Mouse (Mus musculus) small intestine, adult 2 months (tissue): Measurements from ENCODE around the gene Sult5a1.

Source experiments
- CTCF ChIP-seq: fragments of 200-500 bp; IDR thresholded peaks from 2 replicates; pipeline ENCODE4 v1.5.1; 2012; ENCODE audit warnings: low read depth, mild to moderate bottlenecking, control low read depth, inconsistent platforms, low read length, moderate library complexity, mixed read lengths; ENCODE audit not compliant: insufficient replicate concordance, insufficient read length; ENCODE audit errors: extremely low read depth
- POLR2A ChIP-seq: fragments of 200-500 bp; IDR thresholded peaks from 2 replicates; pipeline ENCODE4 v1.6.1; 2012; ENCODE audit warnings: low read depth, mild to moderate bottlenecking, control low read depth, inconsistent platforms, low read length, moderate library complexity

- TF ChIP-seq CTCF (no peak), POLR2A (no peak)
Observed at GRCm38 (mm10) chr8:123135806-123136205, 22.3 kb downstream of the Sult5a1 start.
